Mouse (Mus musculus): ENCODE data around the gene Foxn3.

The Foxn3 gene

GRCm38 (mm10) chr12:99333304-99333968 lies 229.9 kb downstream of the Foxn3 start:
- intact Hi-C loops (cut with DNase I) = no loop called here

GRCm38 (mm10) chr12:99332144-99332807 lies 231.1 kb downstream of the Foxn3 start:
- intact Hi-C loops (cut with DNase I) = no loop called here

- intact Hi-C loops (cut with DNase I) = no loop called here
Observed at GRCm38 (mm10) chr12:99331341-99331947, 231.9 kb downstream of the Foxn3 start.

- intact Hi-C loops (cut with DNase I) = no loop called here
Observed at GRCm38 (mm10) chr12:99330822-99331285, 232.5 kb downstream of the Foxn3 start.

- intact Hi-C loops (cut with DNase I) = no loop called here
Observed at GRCm38 (mm10) chr12:99329301-99330257, 233.8 kb downstream of the Foxn3 start.

GRCm38 (mm10) chr12:99326157-99326556 lies 237.2 kb downstream of the Foxn3 start:
- intact Hi-C loops (cut with DNase I) = no loop called here

- intact Hi-C loops (cut with DNase I) = no loop called here
Observed at GRCm38 (mm10) chr12:99321633-99322431, 241.6 kb downstream of the Foxn3 start.

- intact Hi-C loops (cut with DNase I) = no loop called here
Observed at GRCm38 (mm10) chr12:99320966-99321496, 242.4 kb downstream of the Foxn3 start.

- intact Hi-C loops (cut with DNase I) = no loop called here
Observed at GRCm38 (mm10) chr12:99319896-99320295, 243.5 kb downstream of the Foxn3 start.

GRCm38 (mm10) chr12:99319171-99319570 lies 244.2 kb downstream of the Foxn3 start:
- intact Hi-C loops (cut with DNase I) = no loop called here

- intact Hi-C loops (cut with DNase I) = no loop called here
Observed at GRCm38 (mm10) chr12:99315931-99316330, 247.5 kb downstream of the Foxn3 start.

- intact Hi-C loops (cut with DNase I) = no loop called here
Observed at GRCm38 (mm10) chr12:99314817-99315216, 248.6 kb downstream of the Foxn3 start.

- intact Hi-C loops (cut with DNase I) = no loop called here
Observed at GRCm38 (mm10) chr12:99311303-99311702, 252.1 kb downstream of the Foxn3 start.

GRCm38 (mm10) chr12:99309937-99310336 lies 253.4 kb downstream of the Foxn3 start:
- intact Hi-C loops (cut with DNase I) = no loop called here

- intact Hi-C loops (cut with DNase I) = no loop called here
Observed at GRCm38 (mm10) chr12:99308541-99309089, 254.8 kb downstream of the Foxn3 start.

- intact Hi-C loops (cut with DNase I) = no loop called here
Observed at GRCm38 (mm10) chr12:99306536-99307204, 256.7 kb downstream of the Foxn3 start.

GRCm38 (mm10) chr12:99305784-99306535 lies 257.4 kb downstream of the Foxn3 start:
- intact Hi-C loops (cut with DNase I) = no loop called here

GRCm38 (mm10) chr12:99305324-99305723 lies 258.1 kb downstream of the Foxn3 start:
- intact Hi-C loops (cut with DNase I) = no loop called here

GRCm38 (mm10) chr12:99304056-99304455 lies 259.3 kb downstream of the Foxn3 start:
- intact Hi-C loops (cut with DNase I) = no loop called here

All from adrenal gland (tissue).